Mouse (Mus musculus): Measurements from ENCODE around the gene Ksr1. TPM values are rescaled to one million over a fixed set of nuclear protein-coding genes. Genes with fewer than 3 reads are reported as not detected.

Gene Ksr1
- polyA plus RNA-seq, 1 experiment from 2014 or later: 3.2 TPM

- WGBS: 76% methylated on average over 7 of the region's 7 CpGs
- no peaks in the 10 kb centered on the region for H3K36me3 ChIP-seq (ENCODE audit: control insufficient read depth, insufficient read depth, low read length)
- no peaks in the 10 kb centered on the region for H3K9me3 ChIP-seq (replicated peaks; ENCODE audit: control insufficient read depth, low read length)
- ATAC-seq (ENCODE audit: insufficient read depth, low FRiP score): no peak
- peaks cover 16% of the 10 kb centered on the region for H3K4me1 ChIP-seq (ENCODE audit: control insufficient read depth, insufficient read depth, low read length)
- no peak overlapping the region for H3K27ac ChIP-seq (ENCODE audit: low read length)
- H3K27me3 ChIP-seq (ENCODE audit: control insufficient read depth, insufficient read depth, low read length): no peaks in the 10 kb centered on the region
- no peak overlapping the region for H3K4me2 ChIP-seq (ENCODE audit: low read depth, low read length)
- H3K9ac ChIP-seq (ENCODE audit: low read length): no peak overlapping the region
- H3K4me3 ChIP-seq (replicated peaks; ENCODE audit: low read length): no peak overlapping the region
Measured at GRCm38 (mm10) chr11:79063616-79064015, 82.6 kb downstream of the Ksr1 start.

GRCm38 (mm10) chr11:79062897-79063296, 83.3 kb downstream of the Ksr1 start:
- H3K36me3 ChIP-seq (ENCODE audit: control insufficient read depth, insufficient read depth, low read length): no peaks in the 10 kb centered on the region
- H3K27ac ChIP-seq (ENCODE audit: low read length): no peak overlapping the region
- no peaks in the 10 kb centered on the region for H3K9me3 ChIP-seq (replicated peaks; ENCODE audit: control insufficient read depth, low read length)
- peaks cover 16% of the 10 kb centered on the region for H3K4me1 ChIP-seq (ENCODE audit: control insufficient read depth, insufficient read depth, low read length)
- no peak overlapping the region for H3K9ac ChIP-seq (ENCODE audit: low read length)
- H3K27me3 ChIP-seq (ENCODE audit: control insufficient read depth, insufficient read depth, low read length): no peaks in the 10 kb centered on the region
- no peak for ATAC-seq (ENCODE audit: insufficient read depth, low FRiP score)
- no peak overlapping the region for H3K4me2 ChIP-seq (ENCODE audit: low read depth, low read length)
- H3K4me3 ChIP-seq (replicated peaks; ENCODE audit: low read length): no peak overlapping the region
- 89% methylated on average over 5 of the region's 5 CpGs for WGBS

GRCm38 (mm10) chr11:79061839-79062238, 84.4 kb downstream of the Ksr1 start:
- Histone ChIP-seq H3K27ac (ENCODE audit: low read length) (no peak overlapping the region), H3K4me2 (ENCODE audit: low read depth, low read length) (no peak overlapping the region), H3K27me3 (ENCODE audit: control insufficient read depth, insufficient read depth, low read length) (no peaks in the 10 kb centered on the region), H3K36me3 (ENCODE audit: control insufficient read depth, insufficient read depth, low read length) (no peaks in the 10 kb centered on the region), H3K4me1 (ENCODE audit: control insufficient read depth, insufficient read depth, low read length) (peaks cover 16% of the 10 kb centered on the region), H3K9ac (ENCODE audit: low read length) (no peak overlapping the region), H3K4me3 (replicated peaks; ENCODE audit: low read length) (no peak overlapping the region), H3K9me3 (replicated peaks; ENCODE audit: control insufficient read depth, low read length) (no peaks in the 10 kb centered on the region)
- WGBS: 64% methylated on average over 7 of the region's 7 CpGs
- no peak for ATAC-seq (ENCODE audit: insufficient read depth, low FRiP score)

- Histone ChIP-seq H3K9me3 (replicated peaks; ENCODE audit: control insufficient read depth, low read length) (no peaks in the 10 kb centered on the region), H3K36me3 (ENCODE audit: control insufficient read depth, insufficient read depth, low read length) (no peaks in the 10 kb centered on the region), H3K9ac (ENCODE audit: low read length) (no peak overlapping the region), H3K4me2 (ENCODE audit: low read depth, low read length) (no peak overlapping the region), H3K27me3 (ENCODE audit: control insufficient read depth, insufficient read depth, low read length) (no peaks in the 10 kb centered on the region), H3K4me3 (replicated peaks; ENCODE audit: low read length) (no peak overlapping the region), H3K4me1 (ENCODE audit: control insufficient read depth, insufficient read depth, low read length) (peaks cover 7% of the 10 kb centered on the region; the same call in 1 of the 2 replicates), H3K27ac (ENCODE audit: low read length) (no peak overlapping the region)
- no peak for ATAC-seq (ENCODE audit: insufficient read depth, low FRiP score)
- WGBS: 69% methylated on average over 5 of the region's 5 CpGs
Measured at GRCm38 (mm10) chr11:79059850-79060249, 86.4 kb downstream of the Ksr1 start.

GRCm38 (mm10) chr11:79059062-79059461, 87.1 kb downstream of the Ksr1 start:
- Histone ChIP-seq H3K4me3 (replicated peaks; ENCODE audit: low read length) (no peak overlapping the region), H3K27ac (ENCODE audit: low read length) (no peak overlapping the region), H3K4me2 (ENCODE audit: low read depth, low read length) (no peak overlapping the region), H3K27me3 (ENCODE audit: control insufficient read depth, insufficient read depth, low read length) (no peaks in the 10 kb centered on the region), H3K9ac (ENCODE audit: low read length) (no peak overlapping the region), H3K36me3 (ENCODE audit: control insufficient read depth, insufficient read depth, low read length) (no peaks in the 10 kb centered on the region), H3K9me3 (replicated peaks; ENCODE audit: control insufficient read depth, low read length) (no peaks in the 10 kb centered on the region), H3K4me1 (ENCODE audit: control insufficient read depth, insufficient read depth, low read length) (peaks cover 14% of the 10 kb centered on the region; the same call in 1 of the 2 replicates)
- 80% methylated on average over 4 of the region's 4 CpGs for WGBS
- no peak for ATAC-seq (ENCODE audit: insufficient read depth, low FRiP score)

- Histone ChIP-seq H3K36me3 (ENCODE audit: control insufficient read depth, insufficient read depth, low read length) (no peaks in the 10 kb centered on the region), H3K27me3 (ENCODE audit: control insufficient read depth, insufficient read depth, low read length) (no peaks in the 10 kb centered on the region), H3K9ac (ENCODE audit: low read length) (no peak overlapping the region), H3K4me1 (ENCODE audit: control insufficient read depth, insufficient read depth, low read length) (peaks cover 14% of the 10 kb centered on the region; the same call in 1 of the 2 replicates), H3K27ac (ENCODE audit: low read length) (no peak overlapping the region), H3K4me3 (replicated peaks; ENCODE audit: low read length) (no peak overlapping the region), H3K4me2 (ENCODE audit: low read depth, low read length) (no peak overlapping the region), H3K9me3 (replicated peaks; ENCODE audit: control insufficient read depth, low read length) (no peaks in the 10 kb centered on the region)
- ATAC-seq (ENCODE audit: insufficient read depth, low FRiP score): no peak
- 85% methylated on average over 6 of the region's 6 CpGs for WGBS
Measured at GRCm38 (mm10) chr11:79058610-79059009, 87.6 kb downstream of the Ksr1 start.

- Histone ChIP-seq H3K36me3 (ENCODE audit: control insufficient read depth, insufficient read depth, low read length) (no peaks in the 10 kb centered on the region), H3K9me3 (replicated peaks; ENCODE audit: control insufficient read depth, low read length) (no peaks in the 10 kb centered on the region), H3K4me2 (ENCODE audit: low read depth, low read length) (no peak overlapping the region), H3K4me3 (replicated peaks; ENCODE audit: low read length) (no peak overlapping the region), H3K27ac (ENCODE audit: low read length) (no peak overlapping the region), H3K4me1 (ENCODE audit: control insufficient read depth, insufficient read depth, low read length) (peaks cover 14% of the 10 kb centered on the region; the same call in 1 of the 2 replicates), H3K27me3 (ENCODE audit: control insufficient read depth, insufficient read depth, low read length) (no peaks in the 10 kb centered on the region), H3K9ac (ENCODE audit: low read length) (no peak overlapping the region)
- ATAC-seq (ENCODE audit: insufficient read depth, low FRiP score): no peak
- 39% methylated on average over 4 of the region's 4 CpGs for WGBS
Measured at GRCm38 (mm10) chr11:79057809-79058208, 88.4 kb downstream of the Ksr1 start.

GRCm38 (mm10) chr11:79056891-79057290, 89.3 kb downstream of the Ksr1 start:
- H3K4me2 ChIP-seq (ENCODE audit: low read depth, low read length): no peak overlapping the region
- H3K9me3 ChIP-seq (replicated peaks; ENCODE audit: control insufficient read depth, low read length): no peaks in the 10 kb centered on the region
- H3K36me3 ChIP-seq (ENCODE audit: control insufficient read depth, insufficient read depth, low read length): no peaks in the 10 kb centered on the region
- ATAC-seq (ENCODE audit: insufficient read depth, low FRiP score): no peak
- no peak overlapping the region for H3K9ac ChIP-seq (ENCODE audit: low read length)
- 43% methylated on average over 4 of the region's 4 CpGs for WGBS
- H3K4me1 ChIP-seq (ENCODE audit: control insufficient read depth, insufficient read depth, low read length): peaks cover 14% of the 10 kb centered on the region; the same call in 1 of the 2 replicates
- no peaks in the 10 kb centered on the region for H3K27me3 ChIP-seq (ENCODE audit: control insufficient read depth, insufficient read depth, low read length)
- H3K4me3 ChIP-seq (replicated peaks; ENCODE audit: low read length): no peak overlapping the region
- H3K27ac ChIP-seq (ENCODE audit: low read length): no peak overlapping the region

- WGBS: 63% methylated on average over 2 of the region's 2 CpGs
- peaks cover 14% of the 10 kb centered on the region; the same call in 1 of the 2 replicates for H3K4me1 ChIP-seq (ENCODE audit: control insufficient read depth, insufficient read depth, low read length)
- no peak overlapping the region for H3K4me3 ChIP-seq (replicated peaks; ENCODE audit: low read length)
- H3K27me3 ChIP-seq (ENCODE audit: control insufficient read depth, insufficient read depth, low read length): no peaks in the 10 kb centered on the region
- no peak overlapping the region for H3K27ac ChIP-seq (ENCODE audit: low read length)
- no peaks in the 10 kb centered on the region for H3K36me3 ChIP-seq (ENCODE audit: control insufficient read depth, insufficient read depth, low read length)
- no peak for ATAC-seq (ENCODE audit: insufficient read depth, low FRiP score)
- no peak overlapping the region for H3K9ac ChIP-seq (ENCODE audit: low read length)
- H3K4me2 ChIP-seq (ENCODE audit: low read depth, low read length): no peak overlapping the region
- no peaks in the 10 kb centered on the region for H3K9me3 ChIP-seq (replicated peaks; ENCODE audit: control insufficient read depth, low read length)
Measured at GRCm38 (mm10) chr11:79056027-79056426, 90.2 kb downstream of the Ksr1 start.

All from stomach, embryonic 16.5 days (tissue).